Mouse (Mus musculus): ENCODE data around the gene Ring1. TPM values are rescaled to one million over a fixed set of nuclear protein-coding genes. Genes with fewer than 3 reads are reported as not detected.

The Ring1 gene
- polyA plus RNA-seq, 1 experiment, result 52.0 TPM

GRCm38 (mm10) chr17:33979512-33980050 is 44.9 kb downstream of the Ring1 start:
- Histone ChIP-seq H3K27ac (ENCODE audit: insufficient read depth, low read length) (peak overlapping the region; percentile 93), H3K4me3 (ENCODE audit: extremely low read depth, insufficient read depth, insufficient read length) (no peak overlapping the region; the same call in 1 of the 2 replicates), H3K4me1 (ENCODE audit: control insufficient read depth, insufficient read depth, insufficient read length) (peaks cover 22% of the 10 kb centered on the region), H3K27me3 (ENCODE audit: control insufficient read depth, insufficient read depth, low read length) (no peaks in the 10 kb centered on the region), H3K36me3 (ENCODE audit: control insufficient read depth, insufficient read depth, low read length) (peaks cover 3% of the 10 kb centered on the region; the same call in 1 of the 2 replicates)
- no peak for TF ChIP-seq POLR2A (IDR thresholded peaks at IDR 0.05; ENCODE audit: low read depth, low read length)
- TF ChIP-seq CTCF (IDR thresholded peaks at IDR 0.05; ENCODE audit: extremely low read depth, insufficient read depth, insufficient read length, insufficient replicate concordance), result no peak
- no peak for DNase-seq (ENCODE audit: low read depth in 1 of 2, low spot score in 2 of 2)
- WGBS, result 62% methylated on average over 6 of the region's 6 CpGs

GRCm38 (mm10) chr17:33978631-33979031 is 45.8 kb downstream of the Ring1 start:
- H3K4me1 ChIP-seq (ENCODE audit: control insufficient read depth, insufficient read depth, insufficient read length), result peaks cover 22% of the 10 kb centered on the region
- no peaks in the 10 kb centered on the region for H3K27me3 ChIP-seq (ENCODE audit: control insufficient read depth, insufficient read depth, low read length)
- peak overlapping the region; percentile 75 for H3K4me3 ChIP-seq (ENCODE audit: extremely low read depth, insufficient read depth, insufficient read length)
- H3K36me3 ChIP-seq (ENCODE audit: control insufficient read depth, insufficient read depth, low read length), result peaks cover 3% of the 10 kb centered on the region; the same call in 1 of the 2 replicates
- WGBS, result 1% methylated on average over 17 of the region's 17 CpGs
- H3K27ac ChIP-seq (ENCODE audit: insufficient read depth, low read length), result peak overlapping the region; percentile 93
- no peak for TF ChIP-seq CTCF (IDR thresholded peaks at IDR 0.05; ENCODE audit: extremely low read depth, insufficient read depth, insufficient read length, insufficient replicate concordance)
- TF ChIP-seq POLR2A (IDR thresholded peaks at IDR 0.05; ENCODE audit: low read depth, low read length), result peak; percentile 77
- peak; percentile 89 to 94 for DNase-seq (ENCODE audit: low read depth in 1 of 2, low spot score in 2 of 2)

- peaks cover 5% of the 10 kb centered on the region; the same call in 1 of the 2 replicates for H3K36me3 ChIP-seq (ENCODE audit: control insufficient read depth, insufficient read depth, low read length)
- peaks cover 22% of the 10 kb centered on the region for H3K4me1 ChIP-seq (ENCODE audit: control insufficient read depth, insufficient read depth, insufficient read length)
- 9% methylated on average over 57 of the region's 57 CpGs for WGBS
- DNase-seq (ENCODE audit: low read depth in 1 of 2, low spot score in 2 of 2), result no peak
- no peaks in the 10 kb centered on the region for H3K27me3 ChIP-seq (ENCODE audit: control insufficient read depth, insufficient read depth, low read length)
- no peak for TF ChIP-seq POLR2A (IDR thresholded peaks at IDR 0.05; ENCODE audit: low read depth, low read length)
- no peak for TF ChIP-seq CTCF (IDR thresholded peaks at IDR 0.05; ENCODE audit: extremely low read depth, insufficient read depth, insufficient read length, insufficient replicate concordance)
- H3K27ac ChIP-seq (ENCODE audit: insufficient read depth, low read length), result peak overlapping the region; percentile 93
- H3K4me3 ChIP-seq (ENCODE audit: extremely low read depth, insufficient read depth, insufficient read length), result peak overlapping the region; percentile 75
Measured at GRCm38 (mm10) chr17:33977861-33978557, 46.5 kb downstream of the Ring1 start.

GRCm38 (mm10) chr17:33973572-33973971 is 50.9 kb downstream of the Ring1 start:
- Histone ChIP-seq H3K4me3 (ENCODE audit: extremely low read depth, insufficient read depth, insufficient read length) (no peak overlapping the region), H3K27me3 (ENCODE audit: control insufficient read depth, insufficient read depth, low read length) (no peaks in the 10 kb centered on the region), H3K4me1 (ENCODE audit: control insufficient read depth, insufficient read depth, insufficient read length) (peaks cover 2% of the 10 kb centered on the region), H3K36me3 (ENCODE audit: control insufficient read depth, insufficient read depth, low read length) (peaks cover 5% of the 10 kb centered on the region; the same call in 1 of the 2 replicates), H3K27ac (ENCODE audit: insufficient read depth, low read length) (no peak overlapping the region)
- WGBS, result 79% methylated on average over 3 of the region's 3 CpGs
- DNase-seq (ENCODE audit: low read depth in 1 of 2, low spot score in 2 of 2), result no peak
- TF ChIP-seq CTCF (IDR thresholded peaks at IDR 0.05; ENCODE audit: extremely low read depth, insufficient read depth, insufficient read length, insufficient replicate concordance), result no peak
- TF ChIP-seq POLR2A (IDR thresholded peaks at IDR 0.05; ENCODE audit: low read depth, low read length), result no peak

- H3K36me3 ChIP-seq (ENCODE audit: control insufficient read depth, insufficient read depth, low read length), result peaks cover 5% of the 10 kb centered on the region; the same call in 1 of the 2 replicates
- no peak overlapping the region for H3K27ac ChIP-seq (ENCODE audit: insufficient read depth, low read length)
- H3K27me3 ChIP-seq (ENCODE audit: control insufficient read depth, insufficient read depth, low read length), result no peaks in the 10 kb centered on the region
- TF ChIP-seq POLR2A (IDR thresholded peaks at IDR 0.05; ENCODE audit: low read depth, low read length) (no peak), CTCF (IDR thresholded peaks at IDR 0.05; ENCODE audit: extremely low read depth, insufficient read depth, insufficient read length, insufficient replicate concordance) (no peak)
- H3K4me1 ChIP-seq (ENCODE audit: control insufficient read depth, insufficient read depth, insufficient read length), result peaks cover 2% of the 10 kb centered on the region
- H3K4me3 ChIP-seq (ENCODE audit: extremely low read depth, insufficient read depth, insufficient read length), result no peak overlapping the region
- 21% methylated on average over 1 of the region's 1 CpGs for WGBS
- DNase-seq (ENCODE audit: low read depth in 1 of 2, low spot score in 2 of 2), result no peak
Measured at GRCm38 (mm10) chr17:33972691-33973090, 51.8 kb downstream of the Ring1 start.

Other genes starting within 250 kb of the Ring1 start
- gene Angptl4, start 242.8 kb downstream of the Ring1 start, polyA plus RNA-seq (2012; rRNA removed), result 15.6 and 21.5 TPM in 2 replicates
- 56.8 and 74.6 TPM in 2 replicates for gene Kank3, start 214.2 kb downstream of the Ring1 start, polyA plus RNA-seq (2012; rRNA removed)
- 746 and 860 TPM in 2 replicates for gene Rps28, start 200.1 kb downstream of the Ring1 start, polyA plus RNA-seq (2012; rRNA removed)
- gene Ndufa7, start 200.1 kb downstream of the Ring1 start, polyA plus RNA-seq (2012; rRNA removed), result 158 and 201 TPM in 2 replicates
- 11.6 and 19.2 TPM in 2 replicates for gene Cd320, start 181.6 kb downstream of the Ring1 start, polyA plus RNA-seq (2012; rRNA removed)
- 3.2 and 9.3 TPM in 2 replicates for gene Gm7029, start 150.8 kb downstream of the Ring1 start, polyA plus RNA-seq (2012; rRNA removed)
- gene Kifc1, start 134.0 kb downstream of the Ring1 start, polyA plus RNA-seq (2012; rRNA removed), result 11.5 and 15.3 TPM in 2 replicates
- 0.47 and 0.68 TPM in 2 replicates for gene Platr17, start 119.5 kb downstream of the Ring1 start, polyA plus RNA-seq (2012; rRNA removed)
- 56.8 and 65.6 TPM in 2 replicates for gene Daxx, start 115.3 kb downstream of the Ring1 start, polyA plus RNA-seq (2012; rRNA removed)
- 188 and 240 TPM in 2 replicates for gene Tapbp, start 108.8 kb downstream of the Ring1 start, polyA plus RNA-seq (2012; rRNA removed)
- 62.9 and 122 TPM in 2 replicates for gene Zbtb22, start 108.8 kb downstream of the Ring1 start, polyA plus RNA-seq (2012; rRNA removed)
- 234 and 301 TPM in 2 replicates for gene Rgl2, start 95.1 kb downstream of the Ring1 start, polyA plus RNA-seq (2012; rRNA removed)
- 13.8 and 16.0 TPM in 2 replicates for gene Pfdn6, start 84.3 kb downstream of the Ring1 start, polyA plus RNA-seq (2012; rRNA removed)
- gene Wdr46, start 84.0 kb downstream of the Ring1 start, polyA plus RNA-seq (2012; rRNA removed), result 20.5 and 26.7 TPM in 2 replicates
- 18.9 and 20.6 TPM in 2 replicates for gene B3galt4, start 73.2 kb downstream of the Ring1 start, polyA plus RNA-seq (2012; rRNA removed)
- 58.0 and 73.2 TPM in 2 replicates for gene Vps52, start 68.9 kb downstream of the Ring1 start, polyA plus RNA-seq (2012; rRNA removed)
- 476 and 550 TPM in 2 replicates for gene Rps18, start 68.7 kb downstream of the Ring1 start, polyA plus RNA-seq (2012; rRNA removed)
- 5,070 and 5,425 TPM in 2 replicates for gene H2-K1, start 24.3 kb downstream of the Ring1 start, polyA plus RNA-seq (2012; rRNA removed)
- gene H2-Ke6, start 3.4 kb upstream of the Ring1 start, polyA plus RNA-seq (2012; rRNA removed), result 122 and 202 TPM in 2 replicates
- gene Slc39a7, start 7.0 kb upstream of the Ring1 start, polyA plus RNA-seq (2012; rRNA removed), result 86.8 and 99.4 TPM in 2 replicates
- gene Rxrb, start 7.1 kb upstream of the Ring1 start, polyA plus RNA-seq (2012; rRNA removed), result 76.9 and 99.7 TPM in 2 replicates
- gene Col11a2, start 14.8 kb upstream of the Ring1 start, polyA plus RNA-seq (2012; rRNA removed), result 4.7 and 6.4 TPM in 2 replicates
- 228 and 326 TPM in 2 replicates for gene H2-Oa, start 67.7 kb upstream of the Ring1 start, polyA plus RNA-seq (2012; rRNA removed)
- 302 and 363 TPM in 2 replicates for gene H2-DMa, start 94.9 kb upstream of the Ring1 start, polyA plus RNA-seq (2012; rRNA removed)
- gene Brd2, start 98.0 kb upstream of the Ring1 start, polyA plus RNA-seq (2012; rRNA removed), result 97.9 and 112 TPM in 2 replicates
- gene H2-DMb2, start 118.6 kb upstream of the Ring1 start, polyA plus RNA-seq (2012; rRNA removed), result 456 and 587 TPM in 2 replicates
- gene H2-DMb1, start 128.4 kb upstream of the Ring1 start, polyA plus RNA-seq (2012; rRNA removed), result 322 and 426 TPM in 2 replicates
- 144 and 178 TPM in 2 replicates for gene Tap1, start 162.9 kb upstream of the Ring1 start, polyA plus RNA-seq (2012; rRNA removed)
- 159 and 225 TPM in 2 replicates for gene Psmb9, start 163.1 kb upstream of the Ring1 start, polyA plus RNA-seq (2012; rRNA removed)
- 260 and 307 TPM in 2 replicates for gene Psmb8, start 173.0 kb upstream of the Ring1 start, polyA plus RNA-seq (2012; rRNA removed)
- 83.0 and 111 TPM in 2 replicates for gene Tap2, start 178.8 kb upstream of the Ring1 start, polyA plus RNA-seq (2012; rRNA removed)
- 318 and 334 TPM in 2 replicates for gene H2-Ob, start 214.2 kb upstream of the Ring1 start, polyA plus RNA-seq (2012; rRNA removed)
- gene H2-Ab1, start 233.0 kb upstream of the Ring1 start, polyA plus RNA-seq (2012; rRNA removed), result 5,504 and 8,483 TPM in 2 replicates

Measured in spleen, adult 2 months (tissue).